Mouse (Mus musculus) heart, embryonic 16.5 days (tissue): ENCODE data around the gene Fndc11. TPM values are rescaled to one million over a fixed set of nuclear protein-coding genes. Genes with fewer than 3 reads are reported as not detected.

Source experiments
- ATAC-seq: fragments of 200-750 bp; cut with Nextera tagmentation; replicated peaks from 2 replicates; pipeline ENCODE4 v1.8.0; 2017; ENCODE audit warnings: moderate number of reproducible peaks; ENCODE audit not compliant: insufficient read depth, low FRiP score; ENCODE audit errors: extremely low read depth
- H3K27ac ChIP-seq: fragments of 300-500 bp; sonication (generic); 2 replicates; pipeline ENCODE4 v1.5.1; 2014; ENCODE audit warnings: mild to moderate bottlenecking, low read length, control low read depth, moderate library complexity
- H3K27me3 ChIP-seq: fragments of 300-500 bp; sonication (generic); 2 replicates; pipeline ENCODE4 v1.6.1; 2014; ENCODE audit warnings: low read length, mixed read lengths; ENCODE audit not compliant: control insufficient read depth, insufficient read depth
- H3K36me3 ChIP-seq: fragments of 300-500 bp; sonication (generic); 2 replicates; pipeline ENCODE4 v1.6.1; 2014; ENCODE audit not compliant: control insufficient read depth, insufficient read depth
- H3K4me1 ChIP-seq: fragments of 300-500 bp; sonication (generic); 2 replicates; pipeline ENCODE4 v1.6.1; 2014; ENCODE audit warnings: low read length, mixed read lengths; ENCODE audit not compliant: control insufficient read depth, insufficient read depth
- H3K4me2 ChIP-seq: fragments of 300-500 bp; sonication (generic); 2 replicates; pipeline ENCODE4 v1.6.1; 2014; ENCODE audit warnings: low read depth, mild to moderate bottlenecking, control low read depth, low read length
- H3K4me3 ChIP-seq: fragments of 300-500 bp; sonication (generic); 2 replicates; pipeline ENCODE4 v1.5.1; 2014; ENCODE audit warnings: mild to moderate bottlenecking, control low read depth, low read length
- H3K9ac ChIP-seq: fragments of 300-500 bp; sonication (generic); 2 replicates; pipeline ENCODE4 v1.6.1; 2014; ENCODE audit warnings: low read length, control low read depth
- H3K9me3 ChIP-seq: fragments of 300-500 bp; sonication (generic); replicated peaks from 2 replicates; pipeline ENCODE4 v1.6.1; 2016; ENCODE audit warnings: low read length; ENCODE audit not compliant: control insufficient read depth
- WGBS: fragments of 180-500 bp; shearing (Covaris S2); extraction: QIAGEN DNeasy Blood & Tissue Kit; methylation state at CpG from one replicate; pipeline ENCODE4 v1.1.7; 2014; 5-methylcytosine and 5-hydroxymethylcytosine counted together
- polyA plus RNA-seq: library from polyadenylated mRNA; unstranded; fragments of >200 nt; fragmentation: Nextera tagmentation; extraction: Ambion mirVana; gene quantifications from 2 replicates; pipeline ENCODE4 v1.2.1, GENCODE M21; 2015

Fndc11 gene
- polyA plus RNA-seq, 1 experiment from 2014 or later = 0.20 TPM

DNA sequence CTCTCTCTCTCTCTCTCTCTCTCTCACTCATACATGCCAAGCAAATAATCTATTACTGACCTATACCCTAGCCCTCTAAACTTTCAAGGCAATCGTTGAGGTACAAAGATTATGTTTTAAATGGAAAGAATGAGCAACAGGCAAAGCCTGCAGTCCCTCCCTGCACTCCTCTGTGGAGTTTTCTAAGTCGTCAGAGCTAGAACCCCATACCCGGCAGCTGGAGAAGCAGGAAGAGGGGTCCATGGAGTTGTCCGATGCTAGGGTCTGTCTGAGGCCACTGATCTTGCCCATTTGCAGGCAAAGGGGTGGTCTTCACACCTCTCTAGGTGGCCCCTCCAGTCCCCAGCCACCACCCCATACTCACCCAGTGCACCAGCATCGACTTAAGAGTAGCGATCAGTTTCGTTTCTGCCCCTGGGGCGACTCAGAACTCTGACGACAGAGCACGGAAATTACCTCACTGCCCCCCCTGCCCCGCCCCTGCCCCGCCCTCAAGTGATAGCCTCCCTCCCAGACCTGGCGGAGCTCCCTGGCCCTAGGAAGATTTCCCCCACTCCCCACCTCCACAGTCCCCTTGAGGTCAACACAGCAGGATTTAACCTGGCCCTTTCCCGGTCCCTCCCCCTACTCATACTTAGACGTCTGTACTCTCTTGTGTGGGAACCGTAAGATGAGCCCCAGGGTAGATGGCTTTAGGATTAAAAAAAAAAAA, 21.9 kb downstream of the Fndc11 start, which contains the start of gene Helz2:
Gene Helz2 (minus strand): TSS at position 426 of the 712 bp plus-strand sequence.
- peaks cover 5% of the 10 kb centered on the region for H3K4me1 ChIP-seq
- WGBS = 2% methylated on average over 16 of the region's 16 CpGs
- H3K27me3 ChIP-seq = no peaks in the 10 kb centered on the region
- no peak within 1 kb of the TSS for H3K27ac ChIP-seq
- peak within 1 kb of the TSS; percentile 72 for H3K9ac ChIP-seq
- no peaks in the 10 kb centered on the region for H3K9me3 ChIP-seq
- H3K36me3 ChIP-seq = no peaks in the 10 kb centered on the region
- H3K4me2 ChIP-seq = peak within 1 kb of the TSS; percentile 67
- peak within 1 kb of the TSS; percentile 56 for H3K4me3 ChIP-seq
- peak; percentile 77 for ATAC-seq

DNA sequence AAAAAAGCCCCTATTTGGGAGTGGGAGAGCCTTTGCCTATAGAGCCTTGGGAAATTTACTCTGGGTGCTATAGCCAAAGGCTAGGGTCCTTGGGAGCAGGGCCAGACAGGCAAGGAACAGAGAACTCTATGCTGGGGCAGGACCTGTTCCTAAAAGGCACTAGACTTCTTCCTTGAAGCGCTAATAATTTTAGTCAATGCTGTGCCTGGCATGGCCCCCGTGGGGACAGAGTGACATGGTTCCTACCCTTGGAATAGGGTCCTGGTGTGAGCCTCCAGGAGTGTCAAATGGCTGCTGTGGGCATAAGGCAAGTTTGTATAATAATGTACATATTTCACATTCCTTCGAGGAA, 22.5 kb downstream of the Fndc11 start:
- H3K9ac ChIP-seq = peak overlapping the region; percentile 72
- no peak for ATAC-seq

DNA sequence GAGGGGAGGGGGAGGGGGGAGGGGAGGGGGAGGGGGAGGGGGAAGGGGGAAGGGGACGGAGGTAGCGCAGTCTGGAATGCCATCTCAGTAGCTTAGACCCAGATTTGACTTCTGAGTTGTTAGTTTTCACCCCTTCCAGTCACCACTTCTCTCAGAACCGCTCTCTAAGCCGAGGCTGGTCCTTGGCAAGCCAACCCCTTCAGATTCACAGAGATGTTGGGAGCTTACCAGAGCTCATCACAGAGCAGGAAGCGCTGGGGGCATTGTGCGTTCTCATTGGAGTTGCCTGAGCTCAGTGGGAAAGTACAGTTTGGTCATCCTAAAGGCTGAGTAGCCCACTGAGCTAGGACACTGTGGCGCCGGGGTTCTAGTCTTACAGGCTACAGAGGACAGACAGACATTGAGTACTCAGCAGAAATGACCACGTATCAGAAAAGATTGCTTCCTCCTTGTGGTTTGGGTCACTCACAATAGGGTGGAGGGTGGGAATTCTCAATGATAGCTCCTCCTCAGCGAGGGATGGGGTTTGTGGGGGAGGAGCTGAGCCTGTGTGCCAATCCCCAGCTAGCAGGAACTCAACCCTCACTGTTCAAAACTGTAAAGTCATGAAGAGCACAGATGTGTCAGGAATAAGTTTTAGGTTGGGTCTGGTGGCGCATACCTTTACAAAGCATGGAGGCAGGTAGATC, 24.0 kb downstream of the Fndc11 start:
- peaks cover 5% of the 10 kb centered on the region for H3K4me1 ChIP-seq
- H3K4me3 ChIP-seq = no peak overlapping the region
- H3K9ac ChIP-seq = no peak overlapping the region
- WGBS = 27% methylated on average over 11 of the region's 11 CpGs
- 0 out of 2 replicates have a peak overlapping the region, but pooled peaks have one; percentile 16 for H3K4me2 ChIP-seq
- no peak overlapping the region for H3K27ac ChIP-seq
- no peaks in the 10 kb centered on the region for H3K27me3 ChIP-seq
- no peaks in the 10 kb centered on the region for H3K36me3 ChIP-seq
- no peaks in the 10 kb centered on the region for H3K9me3 ChIP-seq
- no peak for ATAC-seq

More for the DNA sequence above, 22.5 kb downstream of the Fndc11 start:
- H3K4me3 ChIP-seq = peak overlapping the region; percentile 56
- peak overlapping the region; percentile 67 for H3K4me2 ChIP-seq
- no peaks in the 10 kb centered on the region for H3K9me3 ChIP-seq
- H3K4me1 ChIP-seq = peaks cover 5% of the 10 kb centered on the region
- no peaks in the 10 kb centered on the region for H3K36me3 ChIP-seq
- 70% methylated on average over 3 of the region's 3 CpGs for WGBS
- H3K27ac ChIP-seq = no peak overlapping the region
- no peaks in the 10 kb centered on the region for H3K27me3 ChIP-seq

DNA sequence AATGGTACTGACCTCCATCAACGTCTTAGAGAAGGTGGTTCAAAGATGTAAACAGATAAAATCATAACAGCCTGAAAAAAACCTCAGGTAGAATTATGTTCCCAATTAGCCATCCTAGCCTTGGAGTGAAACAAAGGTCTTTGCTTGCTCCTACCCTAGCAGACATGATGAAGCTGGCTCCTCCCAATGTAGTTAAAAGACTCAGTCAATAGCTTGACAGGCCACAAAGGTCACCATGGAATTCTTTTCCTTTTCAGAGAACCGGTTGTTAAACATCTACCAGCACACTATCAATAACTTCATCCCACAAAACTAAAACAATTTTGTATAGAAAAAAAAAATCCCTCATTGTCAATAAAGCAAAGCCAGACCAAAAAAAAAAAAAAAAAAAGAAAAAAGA, 25.2 kb downstream of the Fndc11 start:
- H3K36me3 ChIP-seq = no peaks in the 10 kb centered on the region
- no peak overlapping the region for H3K27ac ChIP-seq
- no peak overlapping the region for H3K4me2 ChIP-seq
- no peak overlapping the region for H3K4me3 ChIP-seq
- no peak for ATAC-seq
- H3K9me3 ChIP-seq = no peaks in the 10 kb centered on the region
- no peak overlapping the region for H3K9ac ChIP-seq
- H3K27me3 ChIP-seq = no peaks in the 10 kb centered on the region
- WGBS = 39% methylated on average over 2 of the region's 2 CpGs
- peaks cover 5% of the 10 kb centered on the region for H3K4me1 ChIP-seq

DNA sequence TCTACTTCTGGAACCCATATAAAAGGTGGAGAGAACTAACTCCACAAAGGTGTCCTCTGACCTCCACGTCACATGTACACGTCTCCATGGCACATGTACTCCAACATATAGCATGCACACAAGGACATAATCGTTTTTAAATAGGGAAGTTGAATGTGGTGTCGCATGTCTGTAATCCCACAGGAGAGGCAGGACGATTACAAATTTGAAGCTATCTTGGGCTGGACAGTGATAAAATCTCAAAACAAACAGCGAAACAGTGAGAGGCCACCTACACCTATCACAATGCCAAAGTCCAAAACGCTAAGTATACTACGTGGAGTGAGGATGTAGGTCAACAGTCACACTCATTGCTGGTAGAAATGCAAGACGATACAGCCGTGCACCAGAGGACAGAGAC, 29.4 kb downstream of the Fndc11 start:
- Histone ChIP-seq H3K4me2 (no peak overlapping the region), H3K9me3 (no peaks in the 10 kb centered on the region), H3K9ac (no peak overlapping the region), H3K4me1 (no peaks in the 10 kb centered on the region), H3K27me3 (no peaks in the 10 kb centered on the region), H3K36me3 (peaks cover 19% of the 10 kb centered on the region), H3K4me3 (no peak overlapping the region), H3K27ac (no peak overlapping the region)
- ATAC-seq = no peak
- 82% methylated on average over 10 of the region's 10 CpGs for WGBS

DNA sequence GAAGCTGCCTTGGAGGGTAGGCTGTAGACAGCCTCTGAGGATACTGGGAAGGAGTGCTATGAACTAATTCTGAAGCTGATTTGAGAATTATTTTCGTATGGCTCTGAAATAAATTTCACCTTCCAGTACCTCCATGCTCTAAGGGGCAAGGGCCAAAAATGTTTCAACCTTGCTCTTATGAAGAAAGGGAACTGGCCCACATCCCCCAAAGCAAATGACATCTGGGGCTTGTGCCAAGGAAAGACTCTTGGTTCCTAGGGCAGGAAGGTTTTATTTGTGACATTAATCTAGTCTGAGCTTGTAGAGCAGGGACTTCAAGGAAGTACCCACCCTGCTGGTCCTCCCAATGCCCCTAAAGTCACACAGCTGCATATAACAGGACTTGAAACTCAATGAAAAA, 32.0 kb downstream of the Fndc11 start:
- Histone ChIP-seq H3K4me1 (no peaks in the 10 kb centered on the region), H3K36me3 (peaks cover 35% of the 10 kb centered on the region), H3K4me2 (no peak overlapping the region), H3K9ac (no peak overlapping the region), H3K27me3 (no peaks in the 10 kb centered on the region), H3K27ac (no peak overlapping the region), H3K9me3 (no peaks in the 10 kb centered on the region), H3K4me3 (no peak overlapping the region)
- no peak for ATAC-seq
- 81% methylated on average over 1 of the region's 1 CpGs for WGBS

DNA sequence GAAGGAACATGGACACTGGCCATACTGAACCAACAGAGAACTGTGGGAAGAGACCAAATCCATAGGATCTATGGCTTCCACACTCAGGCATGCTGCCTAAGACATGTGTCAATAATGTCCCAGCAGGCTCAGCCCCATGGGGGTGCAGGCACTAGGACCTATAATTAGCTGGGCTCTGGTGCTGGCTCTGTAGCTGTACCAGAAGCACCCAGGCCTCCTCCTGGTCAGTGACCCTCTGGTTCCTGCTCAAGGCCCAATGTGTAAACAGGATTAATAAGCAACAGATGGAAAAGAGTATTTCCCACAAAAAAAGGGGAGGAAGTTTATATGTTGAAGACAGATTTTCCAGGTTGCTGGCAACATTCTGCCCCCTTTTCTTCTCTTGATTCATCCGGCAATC, 33.4 kb downstream of the Fndc11 start:
- H3K4me1 ChIP-seq = no peaks in the 10 kb centered on the region

DNA sequence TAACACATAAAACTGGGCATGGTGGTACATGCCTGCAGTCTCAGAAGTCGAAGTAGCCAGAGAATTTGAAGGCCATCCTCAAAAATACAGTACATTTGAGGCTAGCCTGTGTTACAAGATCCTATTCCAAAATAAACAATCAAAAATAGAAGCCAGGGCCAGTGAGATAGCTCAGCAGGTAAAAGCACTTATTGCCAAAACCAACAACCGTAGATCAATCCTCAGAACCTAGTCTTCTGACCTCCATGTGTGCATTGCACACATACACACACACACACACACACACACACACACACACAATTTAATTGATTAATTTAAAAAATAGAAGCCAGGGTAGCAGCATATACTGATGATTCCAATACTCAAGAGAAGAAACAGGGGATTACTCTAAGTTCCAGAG, 47.0 kb downstream of the Fndc11 start:
- no peak for ATAC-seq
- Histone ChIP-seq H3K9me3 (no peaks in the 10 kb centered on the region), H3K27me3 (no peaks in the 10 kb centered on the region), H3K27ac (no peak overlapping the region), H3K4me3 (no peak overlapping the region), H3K4me2 (no peak overlapping the region), H3K9ac (no peak overlapping the region), H3K4me1 (no peaks in the 10 kb centered on the region), H3K36me3 (peaks cover 38% of the 10 kb centered on the region)
- WGBS = 90% methylated on average over 2 of the region's 2 CpGs

More for the DNA sequence above, 33.4 kb downstream of the Fndc11 start:
- ATAC-seq = no peak
- no peak overlapping the region for H3K9ac ChIP-seq
- H3K27ac ChIP-seq = no peak overlapping the region
- no peak overlapping the region for H3K4me2 ChIP-seq
- H3K4me3 ChIP-seq = no peak overlapping the region
- no peaks in the 10 kb centered on the region for H3K27me3 ChIP-seq
- peaks cover 40% of the 10 kb centered on the region for H3K36me3 ChIP-seq
- no peaks in the 10 kb centered on the region for H3K9me3 ChIP-seq
- 83% methylated on average over 1 of the region's 1 CpGs for WGBS

DNA sequence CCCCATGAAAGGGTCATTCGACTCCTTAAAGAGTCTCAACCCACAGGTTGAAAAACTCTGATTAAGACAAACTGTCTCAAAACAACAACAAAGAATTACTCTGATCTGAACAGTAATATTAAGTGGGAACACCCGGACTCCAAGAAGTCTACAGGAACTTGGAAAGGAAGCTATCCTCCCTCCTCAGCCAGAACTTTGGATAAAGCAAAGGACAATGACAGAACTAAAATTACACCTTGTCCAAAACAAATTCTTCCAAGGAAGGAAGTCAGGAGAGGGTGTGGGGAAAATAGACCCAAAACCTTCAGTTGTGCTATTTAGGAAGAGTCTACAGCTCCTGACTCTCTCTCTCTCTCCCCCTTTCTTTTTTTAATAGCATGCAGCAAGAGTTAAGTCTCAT, 52.3 kb downstream of the Fndc11 start:
- H3K36me3 ChIP-seq = peaks cover 12% of the 10 kb centered on the region
- H3K4me1 ChIP-seq = no peaks in the 10 kb centered on the region
- no peak overlapping the region for H3K27ac ChIP-seq
- no peak for ATAC-seq
- no peak overlapping the region for H3K4me2 ChIP-seq
- no peak overlapping the region for H3K4me3 ChIP-seq
- 79% methylated on average over 2 of the region's 2 CpGs for WGBS
- no peaks in the 10 kb centered on the region for H3K27me3 ChIP-seq
- H3K9ac ChIP-seq = no peak overlapping the region
- no peaks in the 10 kb centered on the region for H3K9me3 ChIP-seq
